Mouse (Mus musculus): Measurements from ENCODE around the gene Slc22a17.

The Slc22a17 gene

DNA sequence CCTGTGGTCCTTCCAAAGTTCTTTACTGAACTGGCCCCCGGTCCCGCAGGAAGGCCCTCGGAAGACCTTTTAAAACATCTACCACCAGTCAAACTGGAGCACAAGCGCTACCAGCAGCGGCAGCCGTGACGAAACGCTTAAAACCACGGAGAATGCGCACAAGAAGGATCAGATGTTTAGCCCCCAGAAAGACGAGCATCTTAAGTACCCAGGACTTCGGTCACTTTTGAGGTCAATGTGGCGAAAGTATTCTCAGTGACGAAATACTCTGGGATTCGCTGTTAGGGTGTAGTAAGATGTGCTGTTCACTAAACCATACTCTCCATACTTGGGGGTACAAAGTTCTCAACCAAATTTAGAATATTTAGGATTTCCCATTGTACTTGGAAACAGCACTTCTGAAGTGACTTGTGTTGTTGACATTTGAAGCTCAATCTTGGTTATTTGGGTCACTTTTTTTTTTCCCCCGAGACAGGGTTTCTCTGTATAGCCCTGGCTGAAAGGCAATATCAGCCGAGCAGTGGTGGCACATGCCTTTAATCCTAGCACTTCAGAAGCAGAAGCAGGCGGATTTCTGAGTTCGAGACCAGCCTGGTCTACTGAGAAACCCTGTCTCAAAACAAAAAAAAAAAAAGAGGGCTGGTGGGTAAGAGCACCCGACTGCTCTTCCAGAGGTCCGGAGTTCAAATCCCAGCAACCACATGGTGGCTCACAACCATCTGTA lies 48.5 kb downstream of the Slc22a17 start:
- in situ Hi-C loops (cut with MboI, MseI), result no loop called here

GRCm38 (mm10) chr14:54863501-54864312 lies 49.2 kb downstream of the Slc22a17 start:
- in situ Hi-C loops (cut with MboI, MseI), result no loop called here

DNA sequence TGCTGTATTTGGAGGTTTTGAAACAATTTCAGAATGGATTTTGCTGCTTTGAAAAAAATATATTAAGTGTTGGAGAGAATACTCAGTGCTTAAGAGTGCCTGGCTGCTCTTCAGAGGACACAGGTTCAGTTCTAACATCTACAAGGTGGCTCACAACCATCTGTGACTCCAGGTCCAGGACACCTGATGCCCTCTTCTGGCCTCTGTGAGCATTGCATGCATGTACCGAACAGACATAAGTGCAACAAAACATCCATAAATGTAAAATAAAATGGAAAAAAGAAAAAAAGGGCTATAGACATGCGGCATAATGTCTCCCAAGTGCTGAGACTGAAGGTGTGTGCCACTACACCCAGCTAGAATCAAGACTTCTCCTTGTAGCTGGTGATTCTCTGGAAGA lies 52.4 kb downstream of the Slc22a17 start:
- in situ Hi-C loops (cut with MboI, MseI), result no loop called here

GRCm38 (mm10) chr14:54857891-54858290 lies 55.0 kb downstream of the Slc22a17 start:
- in situ Hi-C loops (cut with MboI, MseI), result no loop called here

DNA sequence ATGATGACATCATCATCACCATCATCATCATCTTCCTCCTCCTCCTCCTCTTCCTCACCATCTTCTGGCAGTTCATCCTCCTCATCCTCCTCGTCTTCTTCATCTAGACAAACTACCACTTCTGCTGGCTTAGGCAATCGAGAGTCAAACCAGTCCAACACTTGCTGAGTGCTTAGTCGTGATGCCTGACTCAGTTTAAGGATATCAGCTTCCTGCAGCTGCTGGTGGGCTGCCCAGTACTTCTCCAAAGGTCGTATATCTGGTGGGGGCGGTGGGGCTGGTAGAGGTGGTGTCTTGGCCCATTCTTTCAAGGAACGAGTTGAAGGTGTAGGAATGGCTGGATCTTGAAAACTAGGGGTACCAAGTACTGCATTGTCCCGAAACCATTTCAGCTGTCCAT lies 56.2 kb downstream of the Slc22a17 start:
- in situ Hi-C loops (cut with MboI, MseI), result no loop called here
